Mouse (Mus musculus): Measurements from ENCODE around the gene Tgif1. TPM values are rescaled to one million over a fixed set of nuclear protein-coding genes. Genes with fewer than 3 reads are reported as not detected.
A peak's percentile ranks its signal among the peaks of the same experiment; 100 is the strongest.
"Not testable (repeated sequence)": the region's sequence is repeated elsewhere in the genome, so short reads cannot be mapped to it uniquely, and the experiment has no call there.

Tgif1 gene
- total and polyA plus RNA-seq, 2 experiments, result 10.6 to 17.0 TPM

- Histone ChIP-seq H3K4me1 (ENCODE audit: control insufficient read depth, insufficient read depth, low read length) (peaks cover 18% of the 10 kb centered on the region), H3K36me3 (ENCODE audit: control insufficient read depth, insufficient read depth, low read length) (peaks cover 17% of the 10 kb centered on the region), H3K79me2 (ENCODE audit: control insufficient read depth, insufficient read depth, low read length) (peaks cover 7% of the 10 kb centered on the region; the same call in 1 of the 2 replicates), H3K4me3 (ENCODE audit: insufficient read depth, low read depth, low read length) (no peak overlapping the region), H3K9ac (ENCODE audit: low read depth, low read length) (no peak overlapping the region), H3K27ac (replicated peaks; ENCODE audit: insufficient read depth, low read depth, low read length) (peak overlapping the region; percentile 75), H3K27me3 (ENCODE audit: control insufficient read depth, insufficient read depth, low read length) (no peaks in the 10 kb centered on the region)
- 21% methylated on average over 10 of the region's 10 CpGs for WGBS
- TF ChIP-seq CTCF (IDR thresholded peaks at IDR 0.05; ENCODE audit: low read depth, low read length) (no peak), POLR2A (IDR thresholded peaks at IDR 0.05; ENCODE audit: extremely low read depth, insufficient read depth, low read length) (no peak)
- peak; percentile 47 for DNase-seq (ENCODE audit: extremely low read depth, low read depth, low spot score)
These were observed 8.4 kb downstream of the Tgif1 start for GRCm38 (mm10) chr17:70844971-70845370.

GRCm38 (mm10) chr17:70843252-70843651 is 10.1 kb downstream of the Tgif1 start:
- TF ChIP-seq POLR2A (IDR thresholded peaks at IDR 0.05; ENCODE audit: extremely low read depth, insufficient read depth, low read length), result no peak
- TF ChIP-seq CTCF (IDR thresholded peaks at IDR 0.05; ENCODE audit: low read depth, low read length), result no peak
- no peaks in the 10 kb centered on the region for H3K27me3 ChIP-seq (ENCODE audit: control insufficient read depth, insufficient read depth, low read length)
- no peak for DNase-seq (ENCODE audit: extremely low read depth, low read depth, low spot score)
- H3K4me3 ChIP-seq (ENCODE audit: insufficient read depth, low read depth, low read length), result no peak overlapping the region
- peaks cover 2% of the 10 kb centered on the region; the same call in 1 of the 2 replicates for H3K79me2 ChIP-seq (ENCODE audit: control insufficient read depth, insufficient read depth, low read length)
- no peak overlapping the region for H3K9ac ChIP-seq (ENCODE audit: low read depth, low read length)
- 49% methylated on average over 4 of the region's 4 CpGs for WGBS
- H3K36me3 ChIP-seq (ENCODE audit: control insufficient read depth, insufficient read depth, low read length), result peaks cover 17% of the 10 kb centered on the region
- H3K27ac ChIP-seq (replicated peaks; ENCODE audit: insufficient read depth, low read depth, low read length), result 0 out of 2 replicates have a peak overlapping the region, but pooled peaks have one; percentile 12
- peaks cover 18% of the 10 kb centered on the region for H3K4me1 ChIP-seq (ENCODE audit: control insufficient read depth, insufficient read depth, low read length)

GRCm38 (mm10) chr17:70838533-70838932 is 14.8 kb downstream of the Tgif1 start:
- no peak overlapping the region for H3K9ac ChIP-seq (ENCODE audit: low read depth, low read length)
- TF ChIP-seq CTCF (IDR thresholded peaks at IDR 0.05; ENCODE audit: low read depth, low read length), result no peak
- no peak for TF ChIP-seq POLR2A (IDR thresholded peaks at IDR 0.05; ENCODE audit: extremely low read depth, insufficient read depth, low read length)
- 71% methylated on average over 5 of the region's 5 CpGs for WGBS
- no peak overlapping the region for H3K27ac ChIP-seq (replicated peaks; ENCODE audit: insufficient read depth, low read depth, low read length)
- H3K79me2 ChIP-seq (ENCODE audit: control insufficient read depth, insufficient read depth, low read length), result 0 out of 2 replicates have a peak, but pooled peaks cover 2% of the 10 kb centered on the region
- peaks cover 11% of the 10 kb centered on the region for H3K36me3 ChIP-seq (ENCODE audit: control insufficient read depth, insufficient read depth, low read length)
- H3K4me1 ChIP-seq (ENCODE audit: control insufficient read depth, insufficient read depth, low read length), result peaks cover 3% of the 10 kb centered on the region
- DNase-seq (ENCODE audit: extremely low read depth, low read depth, low spot score), result no peak
- no peak overlapping the region for H3K4me3 ChIP-seq (ENCODE audit: insufficient read depth, low read depth, low read length)
- no peaks in the 10 kb centered on the region for H3K27me3 ChIP-seq (ENCODE audit: control insufficient read depth, insufficient read depth, low read length)

GRCm38 (mm10) chr17:70838031-70838430 is 15.3 kb downstream of the Tgif1 start:
- no peak for TF ChIP-seq CTCF (IDR thresholded peaks at IDR 0.05; ENCODE audit: low read depth, low read length)
- no peak for TF ChIP-seq POLR2A (IDR thresholded peaks at IDR 0.05; ENCODE audit: extremely low read depth, insufficient read depth, low read length)
- 92% methylated on average over 7 of the region's 7 CpGs for WGBS
- Histone ChIP-seq H3K36me3 (ENCODE audit: control insufficient read depth, insufficient read depth, low read length) (peaks cover 6% of the 10 kb centered on the region), H3K27ac (replicated peaks; ENCODE audit: insufficient read depth, low read depth, low read length) (no peak overlapping the region), H3K79me2 (ENCODE audit: control insufficient read depth, insufficient read depth, low read length) (no peaks in the 10 kb centered on the region), H3K4me3 (ENCODE audit: insufficient read depth, low read depth, low read length) (no peak overlapping the region), H3K9ac (ENCODE audit: low read depth, low read length) (no peak overlapping the region), H3K4me1 (ENCODE audit: control insufficient read depth, insufficient read depth, low read length) (peaks cover 3% of the 10 kb centered on the region), H3K27me3 (ENCODE audit: control insufficient read depth, insufficient read depth, low read length) (no peaks in the 10 kb centered on the region)
- DNase-seq (ENCODE audit: extremely low read depth, low read depth, low spot score), result no peak

- not testable (repeated sequence) for H3K27ac ChIP-seq (replicated peaks; ENCODE audit: insufficient read depth, low read depth, low read length); H3K4me1 ChIP-seq (ENCODE audit: control insufficient read depth, insufficient read depth, low read length); H3K9ac ChIP-seq (ENCODE audit: low read depth, low read length); H3K27me3 ChIP-seq (ENCODE audit: control insufficient read depth, insufficient read depth, low read length); H3K79me2 ChIP-seq (ENCODE audit: control insufficient read depth, insufficient read depth, low read length); H3K4me3 ChIP-seq (ENCODE audit: insufficient read depth, low read depth, low read length); DNase-seq (ENCODE audit: extremely low read depth, low read depth, low spot score); H3K36me3 ChIP-seq (ENCODE audit: control insufficient read depth, insufficient read depth, low read length)
- 92% methylated on average over 6 of the region's 6 CpGs for WGBS
These were observed 15.9 kb downstream of the Tgif1 start for GRCm38 (mm10) chr17:70837474-70837873.

- Histone ChIP-seq H3K9ac (ENCODE audit: low read depth, low read length) (no peak overlapping the region), H3K27me3 (ENCODE audit: control insufficient read depth, insufficient read depth, low read length) (no peaks in the 10 kb centered on the region), H3K79me2 (ENCODE audit: control insufficient read depth, insufficient read depth, low read length) (no peaks in the 10 kb centered on the region), H3K4me3 (ENCODE audit: insufficient read depth, low read depth, low read length) (no peak overlapping the region), H3K4me1 (ENCODE audit: control insufficient read depth, insufficient read depth, low read length) (peaks cover 3% of the 10 kb centered on the region), H3K36me3 (ENCODE audit: control insufficient read depth, insufficient read depth, low read length) (no peaks in the 10 kb centered on the region), H3K27ac (replicated peaks; ENCODE audit: insufficient read depth, low read depth, low read length) (no peak overlapping the region)
- no peak for DNase-seq (ENCODE audit: extremely low read depth, low read depth, low spot score)
- TF ChIP-seq CTCF (IDR thresholded peaks at IDR 0.05; ENCODE audit: low read depth, low read length) (no peak), POLR2A (IDR thresholded peaks at IDR 0.05; ENCODE audit: extremely low read depth, insufficient read depth, low read length) (no peak)
- 89% methylated on average over 7 of the region's 7 CpGs for WGBS
These were observed 16.5 kb downstream of the Tgif1 start for GRCm38 (mm10) chr17:70836820-70837219.

Data from liver, adult 2 months (tissue).